Mouse (Mus musculus): ENCODE measurements around the gene Cdk14.

DNA sequence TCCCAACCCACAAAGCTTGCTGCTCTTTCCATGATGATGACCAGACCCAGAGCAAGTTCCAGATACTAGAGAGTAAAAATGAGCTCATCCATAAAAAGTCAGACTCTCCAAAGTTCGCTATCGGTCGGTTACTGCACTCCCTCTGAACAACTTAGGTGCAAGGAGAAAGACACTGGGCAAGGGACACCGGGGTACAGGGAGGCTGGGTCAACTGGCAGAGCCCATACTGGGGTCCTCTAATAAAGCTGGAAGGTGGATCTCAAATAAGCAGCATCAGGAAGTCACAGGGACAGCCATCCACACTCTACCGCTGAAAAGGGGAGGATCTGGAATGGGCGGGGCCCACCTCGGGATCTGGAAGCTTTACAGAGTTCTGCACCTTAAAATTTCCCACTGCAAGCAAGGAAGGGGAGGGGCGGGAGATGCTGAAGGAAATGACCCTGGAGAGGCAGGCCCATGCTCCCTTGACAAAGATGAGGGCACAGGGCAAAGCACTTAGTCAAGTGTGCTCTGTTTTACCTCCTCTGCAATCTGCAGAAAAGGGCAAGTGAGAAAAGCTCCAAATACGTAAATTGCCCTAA, 665.3 kb downstream of the Cdk14 start:
- TF ChIP-seq CTCF (IDR thresholded peaks at IDR 0.05; ENCODE audit: control insufficient read depth, insufficient read depth, insufficient replicate concordance, low read depth, low read length): no peak
- no peak for TF ChIP-seq POLR2A (IDR thresholded peaks at IDR 0.05; ENCODE audit: control insufficient read depth, low read depth, low read length)

Data from testis, adult 2 months (tissue).